Mouse (Mus musculus): ENCODE data around the gene Siglecg.

- TF ChIP-seq POLR2A (IDR thresholded peaks at IDR 0.05; ENCODE audit: insufficient read depth, low read depth, low read length) (no peak), CTCF (IDR thresholded peaks at IDR 0.05) (no peak)
Measured at GRCm38 (mm10) chr7:43436341-43437255, 28.6 kb downstream of the Siglecg start, which contains the start of gene Nkg7.

All from heart, adult 2 months (tissue).